Mouse (Mus musculus) cerebellum, adult 2 months (tissue): ENCODE measurements around the gene Zscan2.

Source experiments
- CTCF ChIP-seq: fragments of 200-500 bp; IDR thresholded peaks from 2 replicates; pipeline ENCODE4 v1.5.1; 2011; ENCODE audit warnings: low read depth, mild to moderate bottlenecking, control low read depth, low read length, moderate library complexity, borderline replicate concordance; ENCODE audit not compliant: insufficient read depth
- POLR2A ChIP-seq: fragments of 200-500 bp; IDR thresholded peaks from 2 replicates; pipeline ENCODE4 v1.6.1; 2011; ENCODE audit warnings: low read length, control low read depth, borderline replicate concordance; ENCODE audit not compliant: insufficient read depth

DNA sequence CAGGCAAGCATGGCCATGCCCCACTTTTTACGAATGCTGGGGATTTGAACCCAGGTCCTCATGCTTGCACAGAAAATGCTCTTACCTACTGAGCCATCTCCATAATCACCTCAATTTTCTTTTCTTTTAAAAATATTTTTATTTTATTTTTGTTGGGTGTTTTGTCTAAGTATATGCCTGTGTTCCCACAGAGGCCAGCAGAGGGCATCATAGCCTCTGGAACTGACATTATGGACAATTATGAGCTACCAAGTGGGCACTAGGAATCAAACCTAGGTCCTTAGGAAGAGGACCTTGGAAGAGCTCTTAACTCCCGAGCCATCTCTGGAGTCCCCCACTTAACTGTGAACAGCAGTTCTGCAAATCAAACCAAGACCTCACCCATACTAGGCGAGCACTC, 7.5 kb upstream of the Zscan2 start:
- no peak for TF ChIP-seq CTCF
- TF ChIP-seq POLR2A = no peak
